Mouse (Mus musculus) testis, adult 2 months (tissue): ENCODE data around the gene Ttc28. TPM values are rescaled to one million over a fixed set of nuclear protein-coding genes. Genes with fewer than 3 reads are reported as not detected.

ENCODE experiments used
- H3K27ac ChIP-seq: fragments of 200-500 bp; 2 replicates; pipeline ENCODE4 v1.5.1; 2012; ENCODE audit warnings: low read depth, low read length; ENCODE audit not compliant: control insufficient read depth, insufficient read depth
- H3K27me3 ChIP-seq: fragments of 200-500 bp; 2 replicates; pipeline ENCODE4 v1.6.1; 2012; ENCODE audit warnings: mild to moderate bottlenecking, low read length, moderate library complexity; ENCODE audit not compliant: control insufficient read depth, insufficient read depth
- H3K36me3 ChIP-seq: fragments of 200-500 bp; 2 replicates; pipeline ENCODE4 v1.6.1; 2012; ENCODE audit warnings: mild to moderate bottlenecking, low read length; ENCODE audit not compliant: control insufficient read depth, insufficient read depth
- H3K4me1 ChIP-seq: fragments of 200-500 bp; 2 replicates; pipeline ENCODE4 v1.6.1; 2012; ENCODE audit warnings: low read length; ENCODE audit not compliant: control insufficient read depth, insufficient read depth
- H3K4me3 ChIP-seq: fragments of 200-500 bp; 2 replicates; pipeline ENCODE4 v1.5.1; 2012; ENCODE audit warnings: low read depth, mild to moderate bottlenecking, low read length, moderate library complexity, mixed read lengths; ENCODE audit not compliant: control insufficient read depth
- CTCF ChIP-seq: fragments of 200-500 bp; IDR thresholded peaks from 2 replicates; pipeline ENCODE4 v1.5.1; 2012; ENCODE audit warnings: low read depth, mild to moderate bottlenecking, inconsistent platforms, low read length, moderate library complexity; ENCODE audit not compliant: control insufficient read depth, insufficient read depth, insufficient replicate concordance
- POLR2A ChIP-seq: fragments of 200-500 bp; IDR thresholded peaks from 2 replicates; pipeline ENCODE4 v1.6.1; 2012; ENCODE audit warnings: low read depth, mild to moderate bottlenecking, inconsistent platforms, low read length, moderate library complexity; ENCODE audit not compliant: control insufficient read depth
- polyA plus RNA-seq: library from polyadenylated mRNA; depleted of rRNA; stranded (reverse); fragments of >200 nt; gene quantifications from 2 replicates; pipeline ENCODE4 v1.2.3, GENCODE M21; 2012

Gene Ttc28
- polyA plus RNA-seq, 1 experiment = 4.6 TPM

DNA sequence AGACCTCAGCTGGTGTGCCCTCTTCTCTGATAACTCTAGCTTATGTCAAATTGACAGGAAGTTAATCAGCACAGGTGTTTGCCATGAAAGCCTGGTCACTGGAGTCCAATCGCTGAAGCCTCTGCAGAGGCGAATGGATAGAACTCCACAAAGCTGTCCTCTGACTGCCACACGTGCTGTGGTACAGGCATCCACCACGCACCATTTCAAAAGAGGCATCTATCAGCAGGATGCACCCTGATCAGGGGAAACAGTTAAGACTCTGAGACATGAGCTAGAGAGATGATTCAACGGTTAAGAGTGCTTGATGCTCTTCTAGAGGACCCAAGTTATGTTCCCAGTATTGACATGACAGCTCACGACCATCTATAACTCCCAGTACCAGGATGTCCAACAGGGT is 435.5 kb downstream of the Ttc28 start:
- Histone ChIP-seq H3K4me1 (no peaks in the 10 kb centered on the region), H3K27me3 (no peaks in the 10 kb centered on the region), H3K27ac (no peak overlapping the region), H3K4me3 (no peak overlapping the region), H3K36me3 (no peaks in the 10 kb centered on the region)
- TF ChIP-seq CTCF = no peak
- TF ChIP-seq POLR2A = no peak

DNA sequence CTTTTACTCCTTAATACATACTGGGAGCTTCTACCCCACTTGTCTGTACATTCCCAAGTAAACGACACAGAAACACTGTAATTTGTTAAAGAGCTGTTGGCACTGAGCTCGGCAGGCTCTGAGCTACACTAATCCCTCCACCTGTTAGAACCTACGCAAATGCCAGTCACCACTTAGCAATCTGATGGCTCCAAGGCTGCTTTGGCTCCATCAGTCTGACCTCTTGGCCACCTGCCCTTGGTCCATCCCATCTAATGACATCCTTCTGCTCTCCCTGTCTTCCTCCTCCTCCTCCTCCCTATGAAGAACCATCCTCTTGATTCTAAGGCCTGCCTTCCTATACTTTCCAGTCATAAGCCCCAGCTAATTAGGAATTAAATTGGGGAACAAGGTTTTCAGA is 437.9 kb downstream of the Ttc28 start:
- TF ChIP-seq CTCF = no peak
- no peak for TF ChIP-seq POLR2A
- Histone ChIP-seq H3K27ac (no peak overlapping the region), H3K4me3 (no peak overlapping the region), H3K27me3 (no peaks in the 10 kb centered on the region), H3K4me1 (no peaks in the 10 kb centered on the region), H3K36me3 (no peaks in the 10 kb centered on the region)

DNA sequence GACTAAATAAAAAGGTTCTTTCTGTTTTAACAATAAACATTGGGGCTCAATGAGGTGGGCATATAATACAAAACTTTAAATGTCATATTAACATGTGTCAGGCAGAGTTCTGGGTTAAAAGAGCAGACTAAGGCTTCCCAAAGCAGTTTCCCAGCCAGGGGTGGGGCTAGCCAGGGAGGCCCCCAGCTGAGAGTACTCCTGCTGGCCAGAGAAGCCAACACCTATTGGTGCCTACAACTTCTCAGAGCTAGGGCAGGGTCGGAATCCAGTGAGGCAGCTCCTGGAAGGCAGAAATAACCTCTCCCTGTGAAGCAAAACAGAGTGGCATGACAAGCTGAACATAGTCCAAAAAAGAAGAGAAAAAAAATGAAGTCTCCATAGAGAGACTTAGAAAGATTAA is 439.3 kb downstream of the Ttc28 start:
- Histone ChIP-seq H3K36me3 (no peaks in the 10 kb centered on the region), H3K27me3 (no peaks in the 10 kb centered on the region), H3K4me1 (no peaks in the 10 kb centered on the region), H3K27ac (no peak overlapping the region), H3K4me3 (no peak overlapping the region)
- TF ChIP-seq CTCF (no peak), POLR2A (no peak)

DNA sequence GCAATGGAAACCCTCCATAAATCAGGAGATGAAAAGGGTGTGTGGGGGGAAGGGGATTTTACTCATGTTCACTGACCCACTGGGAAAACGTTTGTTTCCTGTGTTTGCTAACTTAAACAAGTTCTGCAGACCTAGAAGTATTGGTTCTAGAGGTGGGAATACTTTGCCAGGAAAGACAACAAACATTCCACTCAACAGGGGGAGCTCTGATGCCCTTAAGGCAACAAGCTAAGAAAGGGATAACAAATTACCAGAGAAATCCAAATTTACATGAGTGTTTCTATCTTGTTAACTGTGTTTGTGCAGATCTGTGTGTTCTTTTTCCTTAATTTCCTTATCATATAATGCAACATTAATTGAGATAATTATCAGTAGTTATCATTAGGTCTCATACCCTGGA is 446.2 kb downstream of the Ttc28 start:
- Histone ChIP-seq H3K4me3 (no peak overlapping the region), H3K27ac (no peak overlapping the region), H3K4me1 (no peaks in the 10 kb centered on the region; the same call in 1 of the 2 replicates), H3K36me3 (no peaks in the 10 kb centered on the region), H3K27me3 (no peaks in the 10 kb centered on the region)
- no peak for TF ChIP-seq POLR2A
- TF ChIP-seq CTCF = no peak

DNA sequence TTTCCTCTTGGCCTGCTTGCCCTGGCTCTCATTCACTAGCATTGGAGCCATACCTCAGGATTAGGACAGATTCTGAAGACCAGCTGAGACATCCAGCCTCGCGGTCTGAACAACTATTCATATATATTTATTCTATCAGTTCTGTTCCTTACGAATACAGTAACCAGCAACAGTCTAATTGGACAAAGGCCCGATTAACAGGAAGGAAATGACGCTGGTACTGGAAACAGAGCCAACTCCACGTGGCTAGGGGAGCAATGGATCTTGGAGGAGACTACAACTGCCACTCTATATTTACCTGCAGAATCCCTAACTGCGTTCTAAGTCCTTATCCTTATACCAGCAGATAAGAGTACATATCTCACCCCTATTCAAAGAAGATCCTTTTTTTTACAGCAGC is 447.8 kb downstream of the Ttc28 start:
- H3K4me1 ChIP-seq = no peaks in the 10 kb centered on the region; the same call in 1 of the 2 replicates
- no peak overlapping the region for H3K4me3 ChIP-seq
- no peak overlapping the region for H3K27ac ChIP-seq

DNA sequence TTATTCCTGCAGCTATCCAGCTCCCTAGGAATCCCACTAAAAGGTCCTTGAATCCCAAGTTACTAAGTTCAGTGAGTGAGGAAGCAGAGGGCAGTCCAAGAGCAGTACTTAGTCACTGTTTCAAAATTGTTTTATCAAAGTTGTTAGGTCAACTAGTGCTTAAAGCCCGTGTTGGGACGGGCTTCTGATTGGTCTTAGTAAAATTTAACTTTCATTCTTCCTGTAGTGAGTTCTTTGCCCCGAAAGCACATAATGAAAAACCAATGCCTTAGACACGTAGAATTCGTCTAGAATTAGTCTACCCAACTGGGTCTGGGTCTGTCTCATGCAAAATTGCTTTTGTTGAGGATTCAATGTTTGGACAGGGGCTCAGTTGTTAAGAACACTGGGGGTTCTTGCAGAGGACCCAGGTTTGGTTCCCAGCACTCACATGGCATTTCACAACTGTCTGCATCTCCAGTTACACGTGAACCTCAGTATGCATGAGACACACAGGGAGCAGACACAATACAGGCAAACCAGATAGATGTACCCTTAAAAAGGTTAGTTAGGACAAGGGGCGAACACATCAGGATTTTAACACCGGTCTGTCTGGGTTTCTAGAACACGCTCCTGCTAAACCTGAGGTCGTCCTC is 450.3 kb downstream of the Ttc28 start:
- Histone ChIP-seq H3K4me3 (peak overlapping the region; percentile 96), H3K36me3 (no peaks in the 10 kb centered on the region), H3K27me3 (no peaks in the 10 kb centered on the region), H3K4me1 (no peaks in the 10 kb centered on the region; the same call in 1 of the 2 replicates), H3K27ac (peak overlapping the region; percentile 41)
- TF ChIP-seq POLR2A = no peak
- TF ChIP-seq CTCF = no peak

More for the DNA sequence above, 447.8 kb downstream of the Ttc28 start:
- no peaks in the 10 kb centered on the region for H3K27me3 ChIP-seq
- TF ChIP-seq POLR2A = no peak
- no peak for TF ChIP-seq CTCF
- no peaks in the 10 kb centered on the region for H3K36me3 ChIP-seq

DNA sequence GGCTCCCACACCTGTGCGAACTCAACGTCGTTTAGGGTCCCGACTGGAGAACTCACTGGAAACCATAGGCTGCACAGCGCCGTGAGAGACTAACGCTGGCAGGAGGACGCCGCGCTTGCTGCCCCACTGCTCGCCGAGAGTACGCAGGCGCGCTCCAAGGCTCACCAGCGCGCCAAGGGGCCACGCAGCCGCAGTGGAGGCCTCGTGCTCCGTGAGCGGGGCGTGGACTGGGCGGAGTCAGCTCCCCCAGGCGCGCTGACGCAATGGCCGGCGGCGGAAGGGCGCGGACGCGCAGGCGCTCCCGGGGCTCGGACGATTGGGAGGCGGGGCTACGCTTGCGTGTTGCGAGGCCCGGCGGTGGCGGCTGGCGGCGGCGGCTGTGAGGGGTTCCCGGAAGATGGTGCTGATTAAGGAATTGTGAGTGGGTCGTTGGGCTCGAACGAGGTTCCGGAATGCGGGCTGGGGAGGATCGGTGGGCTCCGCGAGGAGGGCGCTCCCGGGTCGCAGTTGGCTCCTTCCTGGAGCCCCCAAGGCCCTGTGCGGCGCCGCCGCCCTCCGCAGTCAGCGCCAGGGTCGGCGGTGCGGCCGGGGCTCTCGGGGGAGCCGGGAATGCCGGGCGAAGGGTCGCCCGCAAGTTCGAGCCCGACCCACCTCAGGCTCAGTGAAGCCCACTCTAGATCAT is 451.0 kb downstream of the Ttc28 start, which contains the start of gene Pitpnb:
Pitpnb (plus strand) TSS at position 347 of the 682 bp plus-strand sequence.
- TF ChIP-seq CTCF (no peak), POLR2A (peak; percentile 79)
- H3K27ac ChIP-seq = peak within 1 kb of the TSS; percentile 87
- H3K27me3 ChIP-seq = no peaks in the 10 kb centered on the region
- no peaks in the 10 kb centered on the region; the same call in 1 of the 2 replicates for H3K4me1 ChIP-seq
- H3K4me3 ChIP-seq = peak within 1 kb of the TSS; percentile 96
- H3K36me3 ChIP-seq = no peaks in the 10 kb centered on the region
